Mouse (Mus musculus): Measurements from ENCODE around the gene Ddr2. TPM values are rescaled to one million over a fixed set of nuclear protein-coding genes. Genes with fewer than 3 reads are reported as not detected.

Gene Ddr2
- polyA plus RNA-seq, 2 experiments: 64.1 to 86.7 TPM

GRCm38 (mm10) chr1:170079465-170079864 lies 31.1 kb downstream of the Ddr2 start:
- Histone ChIP-seq H3K4me1 (ENCODE audit: control insufficient read depth, insufficient read depth, low read length) (no peaks in the 10 kb centered on the region), H3K4me3 (replicated peaks; ENCODE audit: low read length) (no peak overlapping the region), H3K9me3 (ENCODE audit: control insufficient read depth, low read length) (no peaks in the 10 kb centered on the region), H3K36me3 (ENCODE audit: control insufficient read depth, insufficient read depth, low read length) (peaks cover 24% of the 10 kb centered on the region), H3K27me3 (ENCODE audit: control insufficient read depth, insufficient read depth, low read length) (no peaks in the 10 kb centered on the region), H3K4me2 (replicated peaks; ENCODE audit: low read depth, low read length, severe bottlenecking) (no peak overlapping the region), H3K9ac (ENCODE audit: low read depth, low read length, severe bottlenecking) (no peak overlapping the region), H3K27ac (replicated peaks; ENCODE audit: low read depth, low read length) (no peak overlapping the region)
- TF ChIP-seq POLR2A (IDR thresholded peaks at IDR 0.05; ENCODE audit: borderline replicate concordance, extremely low read depth, insufficient read depth, insufficient read length): no peak
- ATAC-seq (ENCODE audit: low FRiP score, low read depth) (no peak), DNase-seq (ENCODE audit: low spot score) (no peak)
- WGBS: 80% methylated on average over 2 of the region's 2 CpGs

GRCm38 (mm10) chr1:170076339-170076738 lies 34.2 kb downstream of the Ddr2 start:
- no peak for TF ChIP-seq POLR2A (IDR thresholded peaks at IDR 0.05; ENCODE audit: borderline replicate concordance, extremely low read depth, insufficient read depth, insufficient read length)

GRCm38 (mm10) chr1:170073768-170074167 lies 36.8 kb downstream of the Ddr2 start:
- H3K4me2 ChIP-seq (replicated peaks; ENCODE audit: low read depth, low read length, severe bottlenecking): no peak overlapping the region
- H3K9me3 ChIP-seq (ENCODE audit: control insufficient read depth, low read length): no peaks in the 10 kb centered on the region
- H3K27me3 ChIP-seq (ENCODE audit: control insufficient read depth, insufficient read depth, low read length): no peaks in the 10 kb centered on the region
- H3K9ac ChIP-seq (ENCODE audit: low read depth, low read length, severe bottlenecking): no peak overlapping the region
- H3K4me1 ChIP-seq (ENCODE audit: control insufficient read depth, insufficient read depth, low read length): no peaks in the 10 kb centered on the region
- 71% methylated on average over 8 of the region's 8 CpGs for whole genome bisulfite sequencing
- H3K27ac ChIP-seq (replicated peaks; ENCODE audit: low read depth, low read length): no peak overlapping the region
- no peak overlapping the region for H3K4me3 ChIP-seq (replicated peaks; ENCODE audit: low read length)
- no peak for TF ChIP-seq POLR2A (IDR thresholded peaks at IDR 0.05; ENCODE audit: borderline replicate concordance, extremely low read depth, insufficient read depth, insufficient read length)
- DNase-seq (ENCODE audit: low spot score) (no peak), ATAC-seq (ENCODE audit: low FRiP score, low read depth) (no peak)
- peaks cover 11% of the 10 kb centered on the region; the same call in 1 of the 2 replicates for H3K36me3 ChIP-seq (ENCODE audit: control insufficient read depth, insufficient read depth, low read length)

More at GRCm38 (mm10) chr1:170076339-170076738, 34.2 kb downstream of the Ddr2 start:
- Histone ChIP-seq H3K9me3 (ENCODE audit: control insufficient read depth, low read length) (no peaks in the 10 kb centered on the region), H3K27ac (replicated peaks; ENCODE audit: low read depth, low read length) (no peak overlapping the region), H3K4me3 (replicated peaks; ENCODE audit: low read length) (no peak overlapping the region), H3K9ac (ENCODE audit: low read depth, low read length, severe bottlenecking) (no peak overlapping the region), H3K36me3 (ENCODE audit: control insufficient read depth, insufficient read depth, low read length) (0 out of 2 replicates have a peak, but pooled peaks cover 7% of the 10 kb centered on the region), H3K27me3 (ENCODE audit: control insufficient read depth, insufficient read depth, low read length) (no peaks in the 10 kb centered on the region), H3K4me1 (ENCODE audit: control insufficient read depth, insufficient read depth, low read length) (no peaks in the 10 kb centered on the region), H3K4me2 (replicated peaks; ENCODE audit: low read depth, low read length, severe bottlenecking) (no peak overlapping the region)
- no peak for DNase-seq (ENCODE audit: low spot score)
- 68% methylated on average over 5 of the region's 5 CpGs for WGBS
- ATAC-seq (ENCODE audit: low FRiP score, low read depth): no peak

- Histone ChIP-seq H3K27me3 (ENCODE audit: control insufficient read depth, insufficient read depth, low read length) (no peaks in the 10 kb centered on the region), H3K9me3 (ENCODE audit: control insufficient read depth, low read length) (no peaks in the 10 kb centered on the region), H3K4me3 (replicated peaks; ENCODE audit: low read length) (no peak overlapping the region), H3K9ac (ENCODE audit: low read depth, low read length, severe bottlenecking) (no peak overlapping the region), H3K4me2 (replicated peaks; ENCODE audit: low read depth, low read length, severe bottlenecking) (no peak overlapping the region), H3K36me3 (ENCODE audit: control insufficient read depth, insufficient read depth, low read length) (peaks cover 14% of the 10 kb centered on the region; the same call in 1 of the 2 replicates), H3K27ac (replicated peaks; ENCODE audit: low read depth, low read length) (no peak overlapping the region), H3K4me1 (ENCODE audit: control insufficient read depth, insufficient read depth, low read length) (peaks cover 12% of the 10 kb centered on the region; the same call in 1 of the 2 replicates)
- 87% methylated on average over 5 of the region's 5 CpGs for WGBS
- no peak for TF ChIP-seq POLR2A (IDR thresholded peaks at IDR 0.05; ENCODE audit: borderline replicate concordance, extremely low read depth, insufficient read depth, insufficient read length)
- no peak for ATAC-seq (ENCODE audit: low FRiP score, low read depth)
- DNase-seq (ENCODE audit: low spot score): no peak
Measured at GRCm38 (mm10) chr1:170069143-170069542, 41.4 kb downstream of the Ddr2 start.

- peaks cover 16% of the 10 kb centered on the region; the same call in 1 of the 2 replicates for H3K4me1 ChIP-seq (ENCODE audit: control insufficient read depth, insufficient read depth, low read length)
- no peaks in the 10 kb centered on the region for H3K9me3 ChIP-seq (ENCODE audit: control insufficient read depth, low read length)
- no peak overlapping the region for H3K4me3 ChIP-seq (replicated peaks; ENCODE audit: low read length)
- no peak overlapping the region for H3K9ac ChIP-seq (ENCODE audit: low read depth, low read length, severe bottlenecking)
- no peaks in the 10 kb centered on the region for H3K27me3 ChIP-seq (ENCODE audit: control insufficient read depth, insufficient read depth, low read length)
- peaks cover 14% of the 10 kb centered on the region; the same call in 1 of the 2 replicates for H3K36me3 ChIP-seq (ENCODE audit: control insufficient read depth, insufficient read depth, low read length)
- no peak for TF ChIP-seq POLR2A (IDR thresholded peaks at IDR 0.05; ENCODE audit: borderline replicate concordance, extremely low read depth, insufficient read depth, insufficient read length)
- no peak overlapping the region for H3K27ac ChIP-seq (replicated peaks; ENCODE audit: low read depth, low read length)
- H3K4me2 ChIP-seq (replicated peaks; ENCODE audit: low read depth, low read length, severe bottlenecking): no peak overlapping the region
- WGBS: 70% methylated on average over 2 of the region's 2 CpGs
- DNase-seq (ENCODE audit: low spot score): no peak
- ATAC-seq (ENCODE audit: low FRiP score, low read depth): no peak
Measured at GRCm38 (mm10) chr1:170065931-170066330, 44.6 kb downstream of the Ddr2 start.
